Mouse (Mus musculus) embryonic facial prominence, embryonic 12.5 days (tissue): ENCODE measurements around the gene Gm12248. TPM values are rescaled to one million over a fixed set of nuclear protein-coding genes. Genes with fewer than 3 reads are reported as not detected.
A peak's percentile ranks its signal among the peaks of the same experiment; 100 is the strongest.

ENCODE experiments used
- ATAC-seq: fragments of 200-750 bp; cut with Nextera tagmentation; 2 replicates; pipeline ENCODE4 v1.8.0; 2017; ENCODE audit not compliant: insufficient number of reproducible peaks, insufficient read depth, low FRiP score, low TSS enrichment
- H3K27ac ChIP-seq: fragments of 300-500 bp; sonication (generic); 2 replicates; pipeline ENCODE4 v1.5.1; 2016; ENCODE audit warnings: mild to moderate bottlenecking
- H3K27me3 ChIP-seq: fragments of 300-500 bp; sonication (generic); 2 replicates; pipeline ENCODE4 v1.6.1; 2016; ENCODE audit warnings: mild to moderate bottlenecking, moderate library complexity
- H3K36me3 ChIP-seq: fragments of 300-500 bp; sonication (generic); 2 replicates; pipeline ENCODE4 v1.6.1; 2016; ENCODE audit warnings: mild to moderate bottlenecking
- H3K4me1 ChIP-seq: fragments of 300-500 bp; sonication (generic); 2 replicates; pipeline ENCODE4 v1.6.1; 2016
- H3K4me2 ChIP-seq: fragments of 300-500 bp; sonication (generic); replicated peaks from 2 replicates; pipeline ENCODE4 v1.6.1; 2016; ENCODE audit warnings: mild to moderate bottlenecking, moderate library complexity
- H3K4me3 ChIP-seq: fragments of 300-500 bp; sonication (generic); 2 replicates; pipeline ENCODE4 v1.5.1; 2016; ENCODE audit warnings: mild to moderate bottlenecking
- H3K9ac ChIP-seq: fragments of 300-500 bp; sonication (generic); 2 replicates; pipeline ENCODE4 v1.6.1; 2016; ENCODE audit warnings: mild to moderate bottlenecking, moderate library complexity
- H3K9me3 ChIP-seq: fragments of 300-500 bp; sonication (generic); 2 replicates; pipeline ENCODE4 v1.6.1; 2016; ENCODE audit warnings: mild to moderate bottlenecking, moderate library complexity
- WGBS: fragments of 180-500 bp; shearing (Covaris S2); methylation state at CpG from one replicate; pipeline ENCODE4 v1.1.7; 2016; 5-methylcytosine and 5-hydroxymethylcytosine counted together
- polyA plus RNA-seq: library from polyadenylated mRNA; unstranded; fragments of >200 nt; fragmentation: Nextera tagmentation; extraction: Ambion mirVana; gene quantifications from 2 replicates; pipeline ENCODE4 v1.2.1, GENCODE M21; 2016

The Gm12248 gene
- polyA plus RNA-seq, 1 experiment from 2014 or later, result not detected

DNA sequence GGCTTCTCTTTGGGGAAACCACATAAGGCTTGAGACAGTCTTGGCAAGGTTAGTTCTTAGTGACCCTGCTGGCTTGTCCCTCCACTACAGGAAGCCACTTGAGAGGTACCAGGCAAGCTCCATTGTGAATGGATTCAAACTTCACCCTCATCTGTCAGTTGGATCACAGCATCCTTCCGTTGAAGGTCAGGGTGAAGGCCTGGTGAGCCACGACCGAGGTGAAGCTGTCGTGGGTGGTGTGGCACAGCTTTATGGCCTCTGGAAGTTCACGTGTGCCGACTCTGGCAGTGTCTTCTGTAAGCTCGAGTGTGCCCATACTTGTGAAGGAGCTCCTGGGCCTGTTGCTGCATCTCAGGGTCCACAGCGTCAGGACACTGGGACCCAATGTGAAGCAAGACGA is 28.4 kb upstream of the Gm12248 start:
- Histone ChIP-seq H3K36me3 (peaks cover 94% of the 10 kb centered on the region), H3K9ac (no peak overlapping the region), H3K4me2 (no peak overlapping the region), H3K27me3 (no peaks in the 10 kb centered on the region), H3K4me1 (no peaks in the 10 kb centered on the region), H3K27ac (no peak overlapping the region), H3K4me3 (no peak overlapping the region), H3K9me3 (no peaks in the 10 kb centered on the region)
- ATAC-seq, result no peak
- 93% methylated on average over 9 of the region's 9 CpGs for WGBS

DNA sequence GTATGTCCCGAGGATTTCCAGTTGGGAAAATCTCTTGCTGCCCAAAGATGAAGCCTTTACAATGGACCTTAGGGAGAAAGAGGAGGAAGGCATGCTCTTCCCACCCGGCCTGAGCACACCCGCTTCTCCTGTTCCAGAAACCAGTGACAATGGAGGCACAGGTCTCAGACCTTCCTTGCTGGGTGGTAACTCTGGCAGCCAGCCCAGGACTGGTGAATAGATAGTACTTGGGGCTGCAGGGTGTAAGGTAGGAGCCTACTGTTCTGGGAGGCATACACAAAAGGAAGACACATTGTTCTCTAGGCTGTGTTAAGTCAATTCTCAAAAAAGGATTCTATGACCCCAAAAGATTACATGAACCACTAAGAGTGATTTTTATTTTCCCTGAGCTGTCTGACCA is 27.7 kb upstream of the Gm12248 start:
- Histone ChIP-seq H3K4me1 (no peaks in the 10 kb centered on the region), H3K27me3 (no peaks in the 10 kb centered on the region), H3K9me3 (no peaks in the 10 kb centered on the region), H3K4me3 (no peak overlapping the region), H3K27ac (no peak overlapping the region), H3K36me3 (peaks cover 95% of the 10 kb centered on the region), H3K4me2 (no peak overlapping the region), H3K9ac (no peak overlapping the region)
- ATAC-seq, result no peak
- WGBS, result 72% methylated on average over 3 of the region's 3 CpGs

DNA sequence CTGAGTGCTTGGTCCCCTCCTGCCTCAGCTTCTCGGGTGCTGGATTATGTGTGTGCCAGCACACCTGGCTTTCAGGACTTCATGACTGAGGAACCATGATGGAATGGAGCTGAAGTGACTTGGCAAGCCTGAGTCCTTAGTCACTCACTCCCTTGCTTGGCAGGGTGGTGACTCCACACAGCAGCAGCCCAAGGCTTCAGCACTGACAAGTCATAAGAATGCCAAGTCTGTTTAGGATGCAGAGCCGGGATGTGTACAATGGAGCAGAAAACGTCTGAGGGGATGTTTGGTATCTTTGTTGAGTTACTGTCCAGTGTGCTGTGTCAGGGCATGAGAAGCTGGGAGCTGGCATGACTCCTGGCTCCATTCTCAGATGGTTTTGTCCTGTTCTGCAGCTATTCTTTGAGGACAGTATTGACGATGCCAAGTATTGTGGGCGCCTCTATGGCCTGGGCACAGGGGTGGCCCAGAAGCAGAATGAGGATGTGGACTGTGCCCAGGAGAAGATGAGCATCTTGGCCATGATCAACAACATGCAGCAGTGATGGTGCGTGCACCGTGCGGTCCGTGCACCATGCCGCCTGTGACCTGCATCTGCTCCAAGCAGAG is 24.2 kb upstream of the Gm12248 start:
- no peak overlapping the region for H3K4me3 ChIP-seq
- ATAC-seq, result no peak
- H3K27me3 ChIP-seq, result no peaks in the 10 kb centered on the region
- 93% methylated on average over 10 of the region's 10 CpGs for WGBS
- H3K27ac ChIP-seq, result no peak overlapping the region
- no peak overlapping the region for H3K9ac ChIP-seq
- H3K36me3 ChIP-seq, result peaks cover 97% of the 10 kb centered on the region
- no peak overlapping the region for H3K4me2 ChIP-seq
- no peaks in the 10 kb centered on the region for H3K4me1 ChIP-seq
- H3K9me3 ChIP-seq, result no peaks in the 10 kb centered on the region

DNA sequence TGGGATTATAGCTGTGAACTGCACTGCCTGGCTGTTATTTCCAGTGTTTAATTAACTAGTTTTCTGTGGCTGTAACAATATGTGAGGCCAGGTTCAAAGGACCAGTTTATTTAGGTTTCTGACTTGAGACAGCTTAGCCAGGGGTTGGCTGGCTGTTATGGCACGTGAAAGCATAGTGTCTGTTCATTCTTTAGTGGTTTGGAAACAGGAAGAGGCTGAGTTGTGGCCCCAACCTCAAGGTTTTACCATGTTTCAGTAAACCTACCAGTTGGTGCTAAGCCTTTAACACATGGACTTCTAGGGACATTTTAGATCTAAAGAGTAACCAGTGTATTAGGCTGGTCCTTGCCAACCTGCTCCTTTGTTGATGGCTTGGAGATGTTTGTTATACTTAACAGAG is 23.6 kb upstream of the Gm12248 start:
- no peak overlapping the region for H3K4me2 ChIP-seq
- WGBS, result 88% methylated on average over 1 of the region's 1 CpGs
- no peak overlapping the region for H3K4me3 ChIP-seq
- no peak overlapping the region for H3K9ac ChIP-seq
- H3K27ac ChIP-seq, result no peak overlapping the region
- peaks cover 97% of the 10 kb centered on the region for H3K36me3 ChIP-seq
- no peak for ATAC-seq
- no peaks in the 10 kb centered on the region for H3K27me3 ChIP-seq
- no peaks in the 10 kb centered on the region for H3K4me1 ChIP-seq
- no peaks in the 10 kb centered on the region for H3K9me3 ChIP-seq

DNA sequence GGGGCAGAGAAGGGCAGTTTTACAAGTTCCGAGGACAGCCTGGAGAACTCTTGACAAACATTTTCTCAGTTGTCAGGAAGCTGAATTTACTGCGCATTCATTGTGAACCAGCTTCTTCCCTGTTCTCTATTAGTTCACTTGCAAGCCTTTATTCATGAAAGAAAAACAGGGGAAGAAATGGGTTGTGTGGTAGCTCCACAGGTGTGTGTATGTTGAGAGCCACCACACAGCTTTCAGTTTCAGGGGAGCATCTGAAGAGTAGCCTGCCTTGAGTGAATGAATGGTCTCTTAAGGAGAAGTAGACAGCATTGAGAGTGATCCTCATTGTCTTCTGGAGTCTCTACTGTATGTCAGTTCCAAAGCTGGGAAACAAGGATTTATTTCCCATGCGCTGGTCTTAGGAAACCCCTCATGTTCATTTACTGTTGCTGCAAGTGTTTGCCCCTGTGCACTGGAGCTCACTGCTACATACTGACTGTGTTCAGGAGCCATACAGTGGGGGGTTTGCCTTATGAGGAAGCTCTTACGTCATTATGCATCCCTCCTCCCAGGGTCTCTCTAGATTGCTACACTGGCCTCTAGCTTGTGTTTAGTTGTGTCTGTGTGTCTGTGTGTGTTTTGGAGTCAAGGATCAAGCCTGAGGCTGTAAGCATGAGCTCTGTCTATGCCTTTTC is 14.9 kb upstream of the Gm12248 start:
- Histone ChIP-seq H3K9ac (no peak overlapping the region), H3K4me1 (peaks cover 12% of the 10 kb centered on the region), H3K27me3 (no peaks in the 10 kb centered on the region), H3K27ac (no peak overlapping the region), H3K4me2 (no peak overlapping the region), H3K36me3 (peaks cover 33% of the 10 kb centered on the region), H3K9me3 (no peaks in the 10 kb centered on the region), H3K4me3 (no peak overlapping the region)
- no peak for ATAC-seq
- WGBS, result 88% methylated on average over 4 of the region's 4 CpGs

DNA sequence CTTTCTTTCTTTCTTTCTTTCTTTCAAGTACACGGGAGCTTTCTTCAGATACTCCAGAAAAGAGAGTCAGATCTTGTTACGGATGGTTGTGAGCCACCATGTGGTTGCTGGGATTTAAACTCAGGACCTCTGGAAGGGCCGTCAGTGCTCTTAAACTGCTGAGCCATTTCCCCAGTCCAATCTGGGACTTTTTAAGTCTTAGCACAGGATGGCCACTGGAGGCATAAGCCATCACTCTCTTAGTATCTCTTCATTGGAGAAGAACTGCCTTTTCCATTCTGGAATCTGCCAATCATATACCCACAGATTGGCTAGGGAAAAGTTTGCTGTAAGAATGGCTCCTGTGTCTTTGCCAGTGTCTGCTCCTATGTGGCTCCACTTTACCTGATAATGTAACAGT is 14.1 kb upstream of the Gm12248 start:
- no peak overlapping the region for H3K9ac ChIP-seq
- H3K27ac ChIP-seq, result no peak overlapping the region
- H3K9me3 ChIP-seq, result no peaks in the 10 kb centered on the region
- ATAC-seq, result no peak
- H3K4me1 ChIP-seq, result peaks cover 14% of the 10 kb centered on the region
- no peak overlapping the region for H3K4me3 ChIP-seq
- H3K27me3 ChIP-seq, result no peaks in the 10 kb centered on the region
- H3K36me3 ChIP-seq, result peaks cover 25% of the 10 kb centered on the region
- H3K4me2 ChIP-seq, result no peak overlapping the region
- WGBS, result 41% methylated on average over 3 of the region's 3 CpGs

DNA sequence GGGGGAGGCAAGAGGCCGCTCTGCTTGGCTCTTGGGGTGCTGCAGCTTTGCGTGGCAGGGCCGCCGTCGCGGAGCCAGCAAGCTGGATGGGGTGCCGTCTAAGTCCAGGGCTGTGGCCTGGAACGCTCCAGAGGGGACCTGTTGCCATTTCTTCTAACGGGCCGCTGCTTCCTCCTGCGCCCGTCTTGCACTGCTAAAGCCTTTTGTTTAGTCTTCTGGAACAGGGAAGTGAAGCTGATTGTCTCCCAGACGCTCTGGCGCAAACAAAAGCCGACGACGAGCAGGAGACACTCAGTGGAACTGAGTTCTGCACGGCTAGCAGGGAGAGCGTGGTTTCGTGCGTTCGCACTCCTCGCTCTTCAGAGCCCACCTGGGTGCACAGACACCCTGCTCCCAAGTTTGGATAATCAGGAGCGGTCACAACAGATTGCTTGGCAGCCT is 11.4 kb upstream of the Gm12248 start:
- no peaks in the 10 kb centered on the region for H3K27me3 ChIP-seq
- peaks cover 14% of the 10 kb centered on the region for H3K4me1 ChIP-seq
- under 1% methylated on average over 24 of the region's 24 CpGs for WGBS
- H3K9ac ChIP-seq, result peak overlapping the region; percentile 73
- H3K4me2 ChIP-seq, result peak overlapping the region; percentile 66
- peak overlapping the region; percentile 68 for H3K4me3 ChIP-seq
- no peaks in the 10 kb centered on the region for H3K9me3 ChIP-seq
- ATAC-seq, result peak; percentile 23; the same call in 1 of the 2 replicates
- peak overlapping the region; percentile 80 for H3K27ac ChIP-seq
- H3K36me3 ChIP-seq, result no peaks in the 10 kb centered on the region

DNA sequence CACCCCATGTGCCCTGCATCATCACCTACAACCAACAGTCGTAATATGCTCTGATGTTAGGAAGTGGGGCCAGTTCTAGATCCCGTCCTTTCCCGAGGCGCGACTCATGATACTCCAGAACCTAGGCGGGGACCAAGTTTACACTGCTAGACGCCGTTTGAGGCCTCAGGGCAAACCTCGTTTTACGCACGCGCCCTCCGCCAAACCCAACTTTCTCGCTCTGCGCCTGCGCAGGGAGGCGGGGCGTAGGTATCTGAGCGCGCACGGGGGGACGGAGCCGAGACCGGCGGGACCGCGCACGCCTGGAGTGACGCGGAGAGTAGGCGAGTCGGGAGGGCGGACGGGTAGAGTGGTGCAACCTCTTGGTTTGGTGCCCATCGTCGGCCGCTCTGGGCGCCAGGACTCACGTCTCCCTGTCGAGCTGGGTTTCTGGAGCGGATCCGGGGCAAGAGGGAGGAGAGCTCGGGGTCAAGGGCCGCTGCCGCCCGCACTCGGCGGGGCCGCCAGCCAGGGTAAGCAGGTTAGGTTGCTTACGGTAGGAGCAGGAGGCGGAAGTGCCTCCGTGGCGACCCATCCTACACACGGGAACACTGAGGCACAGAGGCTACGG is 10.9 kb upstream of the Gm12248 start, which contains the start of gene Cnot8:
Gene Cnot8, plus strand, starts transcription at position 457 of the 610 bp plus-strand sequence.
- peak; percentile 96 for ATAC-seq
- H3K27me3 ChIP-seq, result peaks cover 2% of the 10 kb centered on the region; the same call in 1 of the 2 replicates
- H3K9me3 ChIP-seq, result no peaks in the 10 kb centered on the region
- peak within 1 kb of the TSS; percentile 66 for H3K4me2 ChIP-seq
- H3K9ac ChIP-seq, result peak within 1 kb of the TSS; percentile 73
- peaks cover 14% of the 10 kb centered on the region for H3K4me1 ChIP-seq
- no peaks in the 10 kb centered on the region for H3K36me3 ChIP-seq
- peak within 1 kb of the TSS; percentile 68 for H3K4me3 ChIP-seq
- peak within 1 kb of the TSS; percentile 80 for H3K27ac ChIP-seq
- WGBS, result under 1% methylated on average over 55 of the region's 55 CpGs

DNA sequence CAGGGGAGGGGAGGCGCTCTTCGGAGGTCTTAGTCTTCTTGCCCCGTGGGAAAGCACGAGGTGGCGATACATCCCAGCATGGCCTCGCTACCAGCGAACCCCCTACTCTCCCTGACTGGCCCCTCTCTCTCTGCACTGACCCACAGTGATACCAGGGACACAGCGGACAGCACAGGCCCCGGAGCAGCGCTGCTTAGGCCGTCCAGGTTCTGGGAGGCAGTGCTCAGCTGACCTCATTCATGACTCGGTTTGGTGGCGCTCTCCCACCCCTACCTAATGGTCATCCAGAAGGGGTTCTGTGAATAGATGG is 10.4 kb upstream of the Gm12248 start:
- H3K4me3 ChIP-seq, result peak overlapping the region; percentile 68
- peaks cover 14% of the 10 kb centered on the region for H3K4me1 ChIP-seq
- H3K4me2 ChIP-seq, result peak overlapping the region; percentile 49
- H3K27ac ChIP-seq, result peak overlapping the region; percentile 58
- no peaks in the 10 kb centered on the region for H3K9me3 ChIP-seq
- no peaks in the 10 kb centered on the region for H3K36me3 ChIP-seq
- peaks cover 7% of the 10 kb centered on the region; the same call in 1 of the 2 replicates for H3K27me3 ChIP-seq
- peak; percentile 61 for ATAC-seq
- peak overlapping the region; percentile 46 for H3K9ac ChIP-seq
- 51% methylated on average over 13 of the region's 13 CpGs for WGBS

DNA sequence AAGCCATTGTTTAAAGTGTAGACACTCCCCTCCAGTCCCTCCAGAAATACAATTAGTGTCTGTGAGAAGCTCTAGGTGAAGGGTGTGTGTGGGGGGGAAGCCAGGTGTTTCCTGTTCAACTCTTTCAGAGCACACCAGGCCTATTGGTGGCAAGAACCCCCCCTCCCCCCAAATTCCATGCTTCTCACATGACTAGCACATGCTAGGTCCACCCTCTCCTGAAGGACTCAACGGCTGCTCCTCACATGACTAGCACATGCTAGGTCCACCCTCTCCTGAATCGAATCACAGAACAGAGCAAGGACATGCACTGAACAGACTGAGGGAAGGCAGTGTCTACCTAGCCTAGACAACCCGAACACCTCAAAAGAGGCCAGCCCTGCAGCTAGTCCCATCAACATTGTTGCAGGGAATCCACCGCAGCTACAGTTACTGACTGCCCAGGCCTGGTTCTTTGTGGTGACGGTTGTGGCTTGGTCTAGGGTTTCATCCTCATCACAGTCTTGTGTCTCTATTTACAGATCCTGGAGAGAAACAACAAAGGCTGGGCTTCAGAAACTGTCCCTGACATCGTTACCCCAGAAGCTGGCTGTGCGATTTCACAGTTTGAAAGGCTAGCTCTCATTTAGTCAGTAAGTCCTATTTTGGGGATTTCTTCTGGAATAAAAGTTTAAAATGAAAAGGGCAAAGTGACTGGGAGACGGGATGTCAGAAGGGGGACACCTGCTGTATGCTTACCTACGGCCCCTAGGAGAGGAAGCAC is 9.8 kb upstream of the Gm12248 start:
- H3K27ac ChIP-seq, result peak overlapping the region; percentile 58; the same call in 1 of the 2 replicates
- peak overlapping the region; percentile 68 for H3K4me3 ChIP-seq
- no peak for ATAC-seq
- H3K36me3 ChIP-seq, result no peaks in the 10 kb centered on the region
- H3K9me3 ChIP-seq, result no peaks in the 10 kb centered on the region
- peaks cover 9% of the 10 kb centered on the region for H3K27me3 ChIP-seq
- peaks cover 14% of the 10 kb centered on the region for H3K4me1 ChIP-seq
- H3K4me2 ChIP-seq, result peak overlapping the region; percentile 49
- 84% methylated on average over 9 of the region's 9 CpGs for WGBS
- H3K9ac ChIP-seq, result peak overlapping the region; percentile 46

DNA sequence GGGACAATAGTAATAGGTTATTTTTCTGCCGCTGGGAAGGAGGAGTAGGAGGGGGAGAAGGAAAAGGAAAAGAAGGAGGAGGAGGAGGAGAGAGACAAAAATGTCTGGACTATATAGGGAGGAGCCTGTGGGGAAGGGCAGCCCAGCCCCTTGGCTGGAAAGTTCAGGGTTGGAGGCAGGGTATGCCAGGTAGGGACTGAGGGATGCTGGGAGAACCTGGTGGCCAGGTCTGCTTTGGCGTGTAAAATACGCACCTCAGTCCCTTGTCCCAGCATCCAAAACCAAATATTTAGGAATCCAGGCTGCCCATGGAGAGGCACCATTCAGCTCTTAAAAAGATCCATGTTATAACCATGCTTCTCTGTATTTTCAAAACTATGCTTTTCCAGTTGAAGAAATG is 9.2 kb upstream of the Gm12248 start:
- Histone ChIP-seq H3K9ac (no peak overlapping the region), H3K4me3 (no peak overlapping the region), H3K36me3 (no peaks in the 10 kb centered on the region), H3K9me3 (no peaks in the 10 kb centered on the region), H3K4me1 (peaks cover 17% of the 10 kb centered on the region), H3K4me2 (no peak overlapping the region), H3K27me3 (peaks cover 15% of the 10 kb centered on the region), H3K27ac (no peak overlapping the region)
- 74% methylated on average over 3 of the region's 3 CpGs for WGBS
- no peak for ATAC-seq
